Mouse (Mus musculus) adrenal gland, adult 18-20 months (tissue): ENCODE results near the gene Pcx. TPM values are rescaled to one million over a fixed set of nuclear protein-coding genes. Genes with fewer than 3 reads are reported as not detected.

Experiments used
- DNase-seq, 2 experiments: peaks; one replicate each; pipeline ENCODE4 v3.0.0; 2021 to 2022; ENCODE audit warnings: low spot score in 2 of 2
- total RNA-seq, 2 experiments: library from RNA; stranded (reverse); gene quantifications; 1 replicate in 1 of 2; 2 replicates in 1 of 2; pipeline ENCODE4 v1.2.3; 2021

The Pcx gene
- total RNA-seq, 2 experiments from 2014 or later: 622 to 707 TPM

DNA sequence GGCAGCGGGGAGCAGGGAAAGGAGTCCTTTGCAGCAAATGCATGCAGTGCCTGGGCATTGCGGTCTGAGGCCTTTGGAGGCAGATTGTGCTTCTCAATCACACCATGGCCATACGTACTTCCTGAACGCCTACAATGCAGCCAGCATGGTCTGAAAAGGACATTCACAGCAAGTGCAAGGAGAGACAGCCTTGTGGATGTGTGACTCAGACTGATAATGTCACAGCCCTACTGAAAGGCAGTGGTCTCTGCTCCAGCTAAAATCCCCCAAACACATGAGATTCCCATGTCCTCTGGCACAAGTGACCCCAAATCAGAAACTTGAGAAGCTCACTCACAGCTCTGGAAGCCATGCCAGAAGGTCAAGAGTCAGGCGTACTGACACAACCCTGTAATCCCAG, 14.5 kb upstream of the Pcx start:
- DNase-seq: no peak

DNA sequence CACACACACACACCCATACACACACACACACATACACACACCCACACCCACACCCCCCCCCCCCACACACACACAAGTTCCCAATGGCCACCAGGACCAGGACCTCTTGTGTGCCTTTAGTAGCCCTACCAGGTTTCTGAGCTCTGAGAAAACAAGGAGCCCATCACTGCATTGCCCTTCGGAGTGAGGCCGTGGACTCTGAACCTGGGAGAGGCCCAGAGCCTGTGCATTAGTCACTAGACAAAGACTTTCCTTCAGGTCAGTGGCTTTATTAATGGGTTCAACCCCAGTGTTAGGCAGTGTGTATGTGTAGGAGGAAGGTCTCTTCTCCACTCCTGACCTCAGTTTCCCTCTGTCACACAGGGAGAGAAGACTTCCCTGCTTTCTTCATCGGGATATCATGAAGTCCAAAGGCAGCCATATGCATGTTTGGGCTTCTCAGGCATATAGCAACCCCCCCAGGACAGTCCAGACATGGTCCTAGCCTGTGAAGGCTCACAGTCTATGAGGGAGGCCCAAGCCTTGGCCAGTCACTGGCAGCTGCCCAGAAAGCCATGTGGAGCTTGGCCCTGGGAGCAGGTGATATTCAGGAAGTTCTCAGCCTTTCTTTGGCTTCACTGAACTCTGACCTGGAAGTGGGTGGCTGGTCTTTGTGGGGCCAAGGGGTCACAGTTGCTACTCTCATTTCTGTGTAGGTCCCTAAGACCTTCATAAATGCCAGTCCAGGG, 13.6 kb upstream of the Pcx start:
- DNase-seq: no peak

DNA sequence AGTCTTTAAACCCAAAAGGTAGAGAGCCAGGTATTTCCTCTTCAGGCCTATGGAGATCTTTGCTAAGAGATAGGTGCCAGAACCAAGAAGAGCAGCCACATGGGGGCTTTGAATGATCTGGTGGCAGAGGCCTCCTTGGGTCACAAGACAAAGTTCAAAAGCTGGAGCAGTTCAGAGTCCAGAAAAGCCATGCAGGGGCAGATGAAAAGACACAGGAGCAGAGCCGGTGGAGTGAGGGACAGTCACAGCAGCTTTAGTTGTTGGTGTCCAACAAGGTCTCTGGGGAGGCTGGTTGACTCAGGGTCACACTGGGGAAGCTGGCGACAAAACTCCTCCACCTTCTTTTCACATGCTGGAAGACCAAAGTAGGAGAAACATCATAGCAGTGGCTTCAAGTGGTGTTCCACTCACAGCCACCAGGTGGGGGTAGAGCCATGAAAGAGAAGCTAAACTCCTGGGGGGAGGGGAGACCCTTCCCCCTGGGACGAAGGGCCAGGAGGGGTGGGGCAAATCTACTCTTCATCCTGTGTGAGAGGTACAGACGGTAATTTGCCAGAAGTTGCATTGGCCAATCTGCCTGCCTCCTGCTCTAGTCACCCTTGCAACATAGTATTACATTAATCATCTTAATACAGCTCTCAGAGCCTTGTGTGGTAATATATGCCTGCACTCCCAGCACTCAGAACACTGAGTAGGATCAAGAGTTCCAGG, 12.9 kb upstream of the Pcx start:
- peak; percentile 79 for DNase-seq

DNA sequence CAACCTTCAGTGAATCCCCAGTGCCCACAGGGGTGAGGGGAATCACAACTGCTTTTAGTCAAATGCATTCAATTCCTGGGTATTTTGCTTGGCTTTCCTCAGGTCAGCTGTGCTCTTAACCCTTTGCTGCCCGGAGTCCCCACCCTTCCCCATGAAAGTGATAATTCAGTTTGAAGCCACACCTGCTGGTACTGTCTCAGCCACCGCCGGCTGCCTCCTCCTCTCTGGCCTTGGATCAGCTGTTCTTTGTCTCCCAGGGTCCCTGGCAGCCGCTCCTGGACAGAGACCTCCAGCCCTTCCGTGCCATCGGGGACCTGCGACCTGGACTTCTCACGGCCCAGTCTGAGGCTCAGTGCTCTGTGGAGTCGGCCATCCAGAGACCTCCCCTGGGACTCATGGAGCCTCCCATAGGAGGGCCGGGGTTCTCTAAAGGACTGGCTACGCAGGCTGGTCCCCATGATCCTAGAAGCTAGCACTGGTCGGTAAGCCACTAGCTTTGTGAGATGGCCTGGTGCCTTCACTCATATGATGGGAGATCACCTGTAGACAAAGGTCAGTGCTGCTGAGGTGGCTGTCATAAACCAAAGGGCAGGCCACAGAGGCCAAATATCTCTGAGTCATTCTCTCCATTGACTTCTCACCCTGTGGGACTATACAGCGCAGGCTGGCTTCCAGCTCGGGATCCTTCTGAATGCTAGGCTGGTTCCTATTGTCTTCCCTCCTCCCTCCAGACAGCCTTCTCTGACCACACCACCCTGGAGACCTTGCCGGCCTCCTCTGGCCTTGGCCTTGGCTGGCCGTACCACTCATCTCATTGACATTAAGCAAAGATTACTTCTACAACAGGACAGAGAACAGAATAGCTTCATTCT, 12.0 kb upstream of the Pcx start, which contains the start of gene 2010003K11Rik:
TSS of gene 2010003K11Rik (minus strand) at position 522 of the 872 bp plus-strand sequence.
- DNase-seq: peak in 1 of 2 experiments; percentile 62

DNA sequence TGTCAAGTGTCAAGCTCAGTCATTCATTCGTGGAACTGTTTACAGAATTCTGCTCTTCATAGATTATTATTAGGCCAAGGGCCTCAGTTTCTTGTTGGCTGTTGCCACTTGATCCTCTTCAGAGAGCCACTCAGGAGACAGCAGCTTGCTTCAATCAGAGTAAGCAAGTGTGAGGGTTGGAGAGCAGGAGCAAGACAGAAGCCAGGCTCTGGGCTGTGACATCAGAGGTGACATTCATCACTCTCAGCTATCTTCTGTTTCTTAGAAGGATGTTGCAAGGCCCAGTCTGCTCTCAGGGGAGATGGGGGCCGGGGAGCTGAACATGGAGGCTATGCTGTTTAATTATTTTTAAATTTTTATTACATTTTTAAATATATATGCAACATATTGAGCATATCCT, 7.6 kb upstream of the Pcx start:
- no peak for DNase-seq

DNA sequence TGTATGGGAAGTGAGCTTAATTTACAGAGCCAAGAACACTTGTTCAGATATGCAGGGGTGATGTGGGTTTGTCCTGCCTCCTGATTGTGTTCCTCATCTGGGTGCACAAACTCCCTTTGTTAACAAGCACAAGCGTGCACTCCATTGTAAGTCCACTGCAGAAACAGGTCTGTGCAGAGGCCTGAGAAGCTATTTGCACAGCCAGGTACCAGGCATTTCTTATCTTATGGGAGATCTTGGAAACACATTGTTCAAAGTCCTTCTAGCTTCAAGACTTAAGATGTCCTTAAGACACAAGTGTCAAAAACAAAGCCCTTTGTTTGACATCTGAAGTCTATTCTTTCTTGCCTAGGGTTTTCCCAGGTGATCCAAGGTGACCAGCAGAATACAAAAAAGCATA, 5.4 kb upstream of the Pcx start:
- DNase-seq: no peak

DNA sequence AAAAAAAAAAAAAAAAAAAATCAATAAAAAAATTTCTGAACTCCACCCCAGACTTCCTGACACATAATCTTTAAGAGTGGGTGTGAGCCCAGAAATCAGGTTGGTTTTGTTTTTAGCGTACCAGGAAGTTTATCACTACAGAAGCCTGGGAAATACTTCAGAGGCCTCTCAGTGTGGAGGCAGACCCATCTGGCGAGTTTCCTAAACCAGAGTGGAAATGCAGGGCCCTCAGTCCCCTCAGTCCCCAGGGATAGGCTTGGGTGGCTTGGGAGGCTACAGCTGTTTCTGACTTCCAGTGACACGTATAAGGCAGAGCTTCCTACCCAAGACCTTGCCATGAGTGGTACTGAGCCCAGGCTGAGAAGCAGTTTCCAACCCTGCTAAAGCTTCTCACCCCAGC, 2.5 kb upstream of the Pcx start:
- DNase-seq: no peak

DNA sequence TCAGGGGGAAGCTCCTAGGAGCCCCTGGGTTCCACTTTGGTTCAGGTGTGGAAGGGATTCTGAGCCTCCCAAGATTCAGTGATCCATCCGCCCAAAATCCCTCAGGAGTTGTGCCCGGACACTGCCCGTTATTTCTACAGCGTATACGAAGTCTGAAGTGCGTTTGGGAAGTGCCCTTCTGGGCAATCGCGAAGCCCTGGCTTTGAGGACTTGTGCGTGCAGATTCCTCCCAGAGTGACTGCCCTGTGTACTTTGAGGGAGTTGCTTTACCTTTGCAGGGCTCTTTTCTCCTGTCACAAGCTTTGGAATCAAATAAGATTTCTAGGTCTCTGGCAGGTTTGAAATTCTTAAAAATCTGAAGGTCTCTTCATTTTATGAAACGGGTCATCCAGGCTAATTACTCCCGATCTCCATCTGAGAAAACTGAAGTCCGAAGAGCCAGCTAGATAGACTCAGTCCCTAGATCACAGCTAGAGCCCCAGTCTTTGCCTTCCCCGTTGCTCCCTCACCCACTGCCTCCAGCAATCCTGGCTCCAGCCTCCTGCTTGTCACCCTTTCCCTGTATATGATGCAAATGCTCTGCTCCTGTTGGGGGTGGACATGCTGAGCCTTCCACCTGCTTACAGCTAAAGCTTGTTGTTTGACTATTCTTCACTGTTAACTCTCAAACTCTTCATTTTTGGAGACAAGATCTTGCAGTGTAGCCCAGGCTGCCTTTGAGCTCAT, 1.0 kb downstream of the Pcx start:
- DNase-seq: peak in 1 of 2 experiments; percentile 33

DNA sequence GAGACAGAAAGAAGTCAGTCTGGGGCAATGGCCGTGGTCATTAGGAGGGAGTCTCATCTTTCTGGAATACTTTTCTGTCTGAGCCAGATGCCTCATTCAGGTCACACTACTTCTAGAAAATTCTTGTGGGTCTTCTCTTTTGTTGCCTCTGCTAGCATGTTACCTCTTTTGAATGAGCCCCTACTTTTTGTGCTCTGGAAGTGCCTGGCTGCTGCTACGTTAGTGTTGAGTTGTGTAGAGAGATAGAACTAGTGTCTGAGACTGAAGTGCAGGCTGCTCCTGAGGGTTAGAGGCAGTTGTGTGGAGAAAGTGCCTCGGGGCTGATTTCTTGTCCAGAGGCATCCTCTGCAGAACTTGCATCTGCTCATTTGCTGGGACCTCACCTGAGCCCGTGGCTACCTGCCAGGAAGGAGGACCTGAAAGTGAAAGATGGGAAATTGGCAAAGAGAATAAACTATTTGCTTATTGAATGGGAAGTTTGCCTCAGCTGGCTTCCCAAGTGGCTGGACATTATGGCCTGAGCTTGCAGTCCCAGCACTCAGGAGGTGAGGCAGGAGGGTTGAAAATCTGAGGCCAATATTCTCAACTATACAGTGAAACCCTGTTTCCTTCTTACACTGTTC, 3.1 kb downstream of the Pcx start:
- DNase-seq: no peak

DNA sequence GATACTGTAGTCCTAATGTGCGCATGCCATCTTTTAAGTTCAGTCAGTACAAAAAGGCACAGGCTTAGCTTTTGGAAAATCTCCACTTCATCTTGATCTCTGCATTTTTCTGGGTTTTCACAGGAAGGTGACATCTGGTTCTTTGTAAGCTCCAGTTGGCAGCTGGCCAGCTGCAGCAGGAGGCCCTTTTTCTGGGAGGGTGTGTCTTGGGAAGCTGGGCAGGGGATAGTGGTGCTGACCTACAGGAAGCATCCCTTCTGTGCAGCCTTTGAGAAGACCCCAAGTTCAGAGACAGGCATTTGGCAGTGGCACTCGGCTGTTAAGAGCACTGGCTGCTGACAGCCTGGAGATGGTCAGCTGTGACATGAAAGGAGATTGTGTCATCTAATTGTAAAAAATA, 5.5 kb downstream of the Pcx start:
- DNase-seq: no peak

DNA sequence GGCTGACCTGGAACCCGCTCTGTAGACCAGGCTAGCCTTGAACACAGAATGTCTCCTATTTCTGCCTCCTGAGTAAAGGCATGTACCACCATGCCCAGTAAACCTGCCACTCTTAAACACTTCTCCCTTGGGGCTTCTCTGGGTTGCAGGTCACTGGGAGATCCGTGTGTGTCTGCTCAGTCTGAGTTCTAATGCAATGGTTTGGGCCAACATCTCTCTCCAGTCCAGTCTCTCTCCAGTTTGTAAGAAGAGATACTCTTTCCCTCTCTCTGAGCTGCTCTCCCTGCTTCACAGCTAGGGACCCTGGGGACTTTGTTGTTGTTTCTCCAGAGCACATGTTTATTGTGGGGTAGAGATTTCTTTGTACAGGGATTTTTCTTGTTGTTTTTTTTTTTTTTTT, 6.0 kb downstream of the Pcx start:
- no peak for DNase-seq

DNA sequence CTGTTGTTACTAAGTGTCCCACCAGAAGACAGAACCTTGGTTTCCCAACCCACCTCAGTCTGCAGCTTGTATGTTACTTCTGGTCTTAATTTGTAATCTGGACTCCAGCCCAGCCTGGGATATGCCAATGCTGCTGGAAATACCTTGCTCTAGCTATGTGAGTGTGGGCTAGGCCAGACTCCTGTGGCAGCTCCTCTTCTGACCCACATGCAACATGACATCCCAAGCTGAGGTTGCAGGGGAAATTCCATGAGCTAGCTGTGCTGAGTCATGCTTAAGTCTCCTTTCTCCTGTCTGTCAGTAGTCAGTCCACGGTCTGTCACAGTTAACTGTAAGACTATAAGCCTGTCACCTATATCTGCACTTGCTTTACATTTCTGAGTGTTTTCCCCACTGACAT, 7.2 kb downstream of the Pcx start:
- no peak for DNase-seq

DNA sequence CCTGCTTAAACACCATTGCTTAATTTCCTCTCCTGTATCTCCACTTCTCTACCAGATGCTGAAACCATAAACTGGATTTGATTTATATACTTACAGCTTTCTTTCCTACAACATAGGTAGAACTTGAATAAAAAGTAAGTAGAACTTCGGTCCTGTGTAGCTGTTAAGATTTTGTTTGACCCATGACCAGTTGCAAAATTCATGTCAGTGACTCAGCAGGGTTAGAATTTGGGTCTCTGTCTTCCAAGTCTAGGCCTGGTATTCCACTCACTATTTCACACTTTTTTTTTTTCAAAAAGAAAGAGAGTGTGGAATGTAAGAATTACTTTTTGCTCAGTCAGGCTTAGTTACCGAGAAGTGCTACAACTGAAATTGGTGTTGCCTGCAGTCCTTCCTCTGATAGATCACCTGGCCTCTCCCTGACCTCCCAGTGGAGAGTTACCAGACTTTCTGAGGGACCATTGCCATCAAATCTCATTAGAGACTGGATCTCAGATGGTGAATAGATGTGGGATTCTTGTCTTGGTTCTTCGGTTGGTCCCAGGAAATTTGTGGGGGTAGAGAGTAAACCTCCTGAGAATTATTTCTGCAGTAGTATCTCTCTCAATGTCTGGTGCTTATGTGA, 11.3 kb downstream of the Pcx start:
- DNase-seq: no peak

DNA sequence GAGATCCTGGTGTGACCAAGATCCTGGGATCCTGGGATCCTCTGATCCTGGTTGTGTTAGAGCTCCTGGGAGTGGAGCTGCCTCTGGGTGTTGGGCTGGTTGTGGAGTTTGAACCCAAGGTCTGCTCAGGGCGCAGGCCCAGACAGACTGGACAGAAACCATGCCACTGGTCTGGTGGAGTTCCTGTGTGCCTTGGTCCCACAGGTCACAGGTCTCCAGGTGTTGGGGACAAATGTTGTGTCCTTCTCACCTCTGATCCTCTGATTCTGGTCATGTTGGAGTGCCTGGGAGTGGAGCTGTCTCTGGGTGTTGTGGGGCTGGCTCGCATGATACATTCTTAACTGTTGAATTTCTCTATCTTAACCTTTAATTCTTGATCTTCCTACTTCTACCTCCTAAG, 24.4 kb downstream of the Pcx start:
- no peak for DNase-seq

DNA sequence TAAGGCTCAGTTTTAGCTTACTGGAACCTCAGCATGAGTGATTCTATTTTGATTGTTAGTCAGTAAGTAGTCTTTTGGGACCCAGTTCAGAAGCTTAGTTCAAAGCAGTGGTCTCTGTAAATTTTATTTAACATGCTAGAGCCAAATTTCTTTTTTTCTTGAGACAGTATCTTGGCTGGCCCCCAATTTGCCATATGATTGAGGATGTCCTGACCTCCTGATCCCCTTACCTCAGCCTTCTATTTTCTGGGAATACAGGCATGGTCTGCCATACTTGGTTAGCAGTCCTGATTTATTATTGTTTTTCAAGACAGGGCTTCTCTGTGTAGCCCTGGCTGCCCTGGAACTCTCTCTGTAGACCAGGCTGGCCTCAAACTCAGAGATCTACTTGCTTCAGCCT, 25.6 kb downstream of the Pcx start:
- no peak for DNase-seq

DNA sequence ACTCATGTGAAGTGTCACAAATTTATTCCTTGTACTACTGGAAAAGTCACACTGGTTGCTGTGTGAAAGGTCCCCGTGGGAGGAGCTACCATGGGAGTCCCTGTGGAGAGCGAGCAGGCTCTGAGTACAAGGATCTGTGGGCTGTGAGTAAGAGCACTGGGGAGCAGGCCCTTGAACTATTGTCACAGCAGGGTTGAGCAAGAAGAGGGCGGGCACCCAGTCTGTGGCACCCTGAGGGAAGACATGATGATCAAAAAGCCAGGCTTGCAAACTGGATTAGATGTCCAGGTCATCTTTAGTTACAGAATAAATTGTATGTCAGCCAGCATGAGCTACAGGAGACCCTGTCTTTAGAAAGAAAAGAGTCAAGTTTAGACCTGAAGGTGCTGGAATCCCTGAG, 26.3 kb downstream of the Pcx start:
- peak; percentile 49 to 55 for DNase-seq

DNA sequence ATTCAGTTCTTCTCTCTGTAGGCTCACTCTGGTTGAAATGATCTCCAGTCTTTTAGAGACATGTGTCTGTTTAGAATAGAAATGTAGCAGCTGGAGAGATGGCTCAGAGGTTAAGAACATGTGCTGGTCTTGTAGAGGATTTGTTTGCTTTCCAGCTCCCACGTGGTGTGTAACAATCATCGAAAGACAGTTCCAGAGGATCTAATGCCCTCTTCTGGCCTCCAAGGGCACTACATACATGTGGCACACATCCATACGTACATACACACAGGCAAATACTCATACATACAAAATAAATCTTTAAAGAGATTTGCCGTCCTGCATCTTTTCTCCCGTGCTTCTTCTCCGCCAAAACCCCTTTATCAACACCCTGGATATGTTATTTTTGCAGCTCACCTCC, 30.0 kb downstream of the Pcx start:
- DNase-seq: no peak

DNA sequence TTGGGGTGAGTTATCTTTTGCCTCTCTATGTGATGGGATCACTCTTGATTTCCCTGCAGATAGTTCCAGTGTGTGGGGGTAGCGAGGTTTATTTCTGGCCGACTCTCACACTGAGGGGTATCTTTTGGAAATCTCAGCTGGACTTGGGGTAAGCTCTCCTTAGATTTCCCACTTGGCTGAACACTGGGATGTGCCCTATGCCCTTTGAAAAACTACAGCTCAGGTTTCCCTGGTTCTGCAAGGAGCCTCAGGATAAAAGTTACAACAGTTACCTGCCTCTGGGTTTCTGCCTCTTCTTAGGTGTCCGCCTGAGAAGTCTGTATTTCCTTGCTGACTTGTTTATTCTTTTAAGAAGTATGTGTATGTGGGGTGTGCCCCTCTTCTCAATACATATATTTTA, 30.7 kb downstream of the Pcx start:
- DNase-seq: no peak

DNA sequence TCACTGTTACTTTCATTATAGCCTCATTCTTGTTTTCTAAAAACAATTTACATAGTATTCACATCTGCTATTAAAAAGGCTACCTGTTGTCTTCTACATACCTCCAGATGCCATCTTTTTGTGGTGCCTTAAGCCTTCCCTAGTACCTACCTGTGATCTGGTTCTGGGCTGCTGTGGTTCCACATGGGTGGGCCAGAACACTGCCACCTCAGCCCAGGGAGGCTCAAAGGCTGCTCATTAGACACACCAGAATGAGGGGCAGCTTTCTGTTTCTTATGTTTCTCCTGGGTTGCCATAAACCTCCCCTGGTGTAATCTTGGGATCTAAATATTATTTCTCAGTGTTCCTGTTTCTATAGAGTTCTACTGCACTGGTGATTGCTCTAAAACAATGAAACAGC, 31.8 kb downstream of the Pcx start:
- DNase-seq: no peak

DNA sequence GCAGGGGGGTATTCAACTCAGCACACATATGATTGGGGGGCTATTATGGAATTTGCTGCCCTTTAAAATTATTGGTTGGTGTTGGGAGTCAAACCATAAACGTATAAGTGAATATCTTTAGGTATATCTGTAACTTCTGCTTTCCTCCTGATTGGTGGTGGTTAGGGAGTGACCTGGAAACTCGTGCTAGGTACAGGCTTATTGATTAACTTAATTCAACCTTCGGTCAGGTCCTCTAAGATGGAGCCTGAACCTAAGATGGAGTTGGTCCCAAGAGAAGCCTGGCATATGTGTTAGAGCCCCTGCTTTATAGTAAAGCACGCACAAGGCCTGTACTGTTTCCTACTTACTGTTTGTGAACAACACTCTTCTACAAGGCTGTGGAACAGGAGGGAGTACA, 34.8 kb downstream of the Pcx start:
- DNase-seq: no peak
